Mouse (Mus musculus) myocyte (in vitro differentiated cells): ENCODE results near the gene Ccdc122. TPM values are rescaled to one million over a fixed set of nuclear protein-coding genes. Genes with fewer than 3 reads are reported as not detected.

Experiments used
- H3K27me3 ChIP-seq: one replicate; pipeline ENCODE4 v1.6.1; 2011; ENCODE audit not compliant: control insufficient read depth, insufficient read depth, insufficient read length
- H3K36me3 ChIP-seq: one replicate; pipeline ENCODE4 v1.6.1; 2011; ENCODE audit not compliant: control insufficient read depth, insufficient read depth
- H3K4me2 ChIP-seq: one replicate; pipeline ENCODE4 v1.6.1; 2011; ENCODE audit warnings: low read depth, control low read depth
- H3K4me3 ChIP-seq: one replicate; pipeline ENCODE4 v1.5.1; 2011; ENCODE audit warnings: mild to moderate bottlenecking, control low read depth, moderate library complexity
- H3K79me2 ChIP-seq: one replicate; pipeline ENCODE4 v1.6.1; 2011; ENCODE audit not compliant: control insufficient read depth, insufficient read depth
- H3ac ChIP-seq: one replicate; pipeline ENCODE4 v1.6.1; 2011; ENCODE audit not compliant: control insufficient read depth, insufficient read length
- CEBPB ChIP-seq: IDR thresholded peaks from 2 replicates; pipeline ENCODE4 v1.6.1; 2011; ENCODE audit warnings: mild to moderate bottlenecking, moderate library complexity; ENCODE audit not compliant: poor library complexity, insufficient read depth, severe bottlenecking
- E2F4 ChIP-seq: IDR thresholded peaks from one replicate; pipeline ENCODE4 v1.6.1; 2011; ENCODE audit warnings: mild to moderate bottlenecking, control low read depth, moderate library complexity; ENCODE audit not compliant: insufficient read depth
- MAX ChIP-seq: IDR thresholded peaks from one replicate; pipeline ENCODE4 v1.6.1; 2011; ENCODE audit warnings: low read depth, mild to moderate bottlenecking, control low read depth
- MYOD1 ChIP-seq, 3 experiments: IDR thresholded peaks; one replicate each; pipeline ENCODE4 v1.6.1; 2011; ENCODE audit warnings: control low read depth in 2 of 3, low read depth in 2 of 3, mild to moderate bottlenecking in 2 of 3, moderate library complexity in 1 of 3; ENCODE audit not compliant: insufficient read length in 2 of 3, control insufficient read depth in 1 of 3
- MYOG ChIP-seq, 3 experiments: IDR thresholded peaks; one replicate each; pipeline ENCODE4 v1.6.1; 2011; ENCODE audit warnings: control low read depth in 2 of 3, low read depth in 2 of 3, mild to moderate bottlenecking in 2 of 3; ENCODE audit not compliant: insufficient read length in 2 of 3, control insufficient read depth in 1 of 3, insufficient read depth in 1 of 3
- POLR2A ChIP-seq: IDR thresholded peaks from one replicate; pipeline ENCODE4 v1.6.1; 2011; ENCODE audit warnings: low read depth, mild to moderate bottlenecking, control low read depth, moderate library complexity; ENCODE audit not compliant: insufficient read length
- POLR2AphosphoS2 ChIP-seq: IDR thresholded peaks from one replicate; pipeline ENCODE4 v1.6.1; 2011; ENCODE audit warnings: low read depth, control low read depth; ENCODE audit not compliant: insufficient read length
- REST ChIP-seq: IDR thresholded peaks from one replicate; pipeline ENCODE4 v1.6.1; 2011; ENCODE audit warnings: mild to moderate bottlenecking, control low read depth, moderate library complexity; ENCODE audit not compliant: insufficient read depth, insufficient read length
- SRF ChIP-seq: IDR thresholded peaks from one replicate; pipeline ENCODE4 v1.6.1; 2011; ENCODE audit warnings: low read depth; ENCODE audit not compliant: control insufficient read depth, insufficient read length
- TCF12 ChIP-seq: IDR thresholded peaks from one replicate; pipeline ENCODE4 v1.6.1; 2011; ENCODE audit warnings: mild to moderate bottlenecking, control low read depth; ENCODE audit not compliant: poor library complexity, insufficient read depth, severe bottlenecking
- TCF3 ChIP-seq: IDR thresholded peaks from one replicate; pipeline ENCODE4 v1.6.1; 2011; ENCODE audit warnings: low read depth, control low read depth; ENCODE audit not compliant: insufficient read length
- USF1 ChIP-seq: IDR thresholded peaks from one replicate; pipeline ENCODE4 v1.6.1; 2011; ENCODE audit warnings: low read depth, mild to moderate bottlenecking, control low read depth, moderate library complexity
- polyA plus RNA-seq: library from polyadenylated mRNA; unstranded; fragments of >200 nt; fragmentation: generic; extraction: Trizol; gene quantifications from one replicate; pipeline ENCODE4 v1.2.1, GENCODE M21; 2012; ENCODE audit warnings: missing spikeins

Gene Ccdc122
- polyA plus RNA-seq, 1 experiment: 4.1 TPM

DNA sequence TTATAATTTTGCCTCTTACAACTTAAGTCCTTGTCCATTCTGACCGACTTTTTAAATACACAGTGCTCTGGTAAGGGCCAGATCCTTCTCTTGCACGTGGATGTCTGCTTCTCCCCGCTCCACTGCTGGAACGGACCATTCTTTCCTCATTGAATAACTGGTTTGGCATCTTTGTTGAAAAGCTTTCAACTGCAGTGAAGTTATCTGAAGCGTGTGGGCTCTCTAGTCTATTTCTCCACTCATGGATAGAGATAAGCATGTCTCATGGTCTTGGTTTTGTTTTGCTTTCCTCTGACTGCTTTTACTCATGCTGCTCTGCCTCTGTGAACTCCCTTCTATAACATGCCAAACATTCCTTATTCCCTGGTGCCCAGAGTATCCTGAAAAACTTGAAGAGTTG, 4.1 kb upstream of the Ccdc122 start:
- H3K4me2 ChIP-seq: no peak overlapping the region
- peaks cover 17% of the 10 kb centered on the region for H3K36me3 ChIP-seq
- H3K27me3 ChIP-seq: no peaks in the 10 kb centered on the region
- no peak for TF ChIP-seq REST
- TF ChIP-seq TCF12: no peak
- TF ChIP-seq MYOD1 (IDR thresholded peaks at IDR 0.05; ENCODE audit: control insufficient read depth in 1 of 3, insufficient read length in 2 of 3, low read depth in 2 of 3): no peak
- TF ChIP-seq MAX: no peak
- no peak for TF ChIP-seq CEBPB
- no peak for TF ChIP-seq POLR2A
- no peak for TF ChIP-seq SRF
- no peak for TF ChIP-seq TCF3
- no peak for TF ChIP-seq POLR2AphosphoS2
- no peak for TF ChIP-seq USF1
- no peak for TF ChIP-seq E2F4
- no peak for TF ChIP-seq MYOG (IDR thresholded peaks at IDR 0.05; ENCODE audit: control insufficient read depth in 1 of 3, insufficient read depth in 1 of 3, insufficient read length in 2 of 3, low read depth in 2 of 3)
- no peaks in the 10 kb centered on the region for H3K79me2 ChIP-seq
- H3ac ChIP-seq: no peak overlapping the region
- H3K4me3 ChIP-seq: no peak overlapping the region

DNA sequence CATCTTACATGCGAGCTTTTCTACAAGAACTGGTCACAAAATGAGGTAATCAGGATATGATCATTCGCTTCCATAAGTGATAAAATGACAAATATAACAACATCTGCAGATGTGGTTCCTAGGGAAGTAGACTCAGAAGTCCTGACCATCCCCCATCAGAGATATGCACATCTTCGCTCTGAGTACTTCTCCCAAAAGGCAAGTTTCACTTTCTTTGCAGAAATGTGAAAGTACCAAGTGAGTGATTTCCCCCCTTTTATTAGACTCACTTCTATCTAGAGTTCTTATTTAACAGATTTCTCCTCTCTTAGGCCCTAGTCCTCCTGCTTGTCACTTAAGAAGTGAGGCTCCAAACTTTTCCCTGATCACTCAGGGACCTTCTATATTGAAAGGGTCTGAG, 3.2 kb upstream of the Ccdc122 start:
- Histone ChIP-seq H3K79me2 (no peaks in the 10 kb centered on the region), H3K27me3 (no peaks in the 10 kb centered on the region), H3K36me3 (peaks cover 17% of the 10 kb centered on the region), H3ac (no peak overlapping the region), H3K4me2 (no peak overlapping the region), H3K4me3 (no peak overlapping the region)
- no peak for TF ChIP-seq CEBPB
- no peak for TF ChIP-seq E2F4
- TF ChIP-seq USF1: no peak
- no peak for TF ChIP-seq POLR2AphosphoS2
- TF ChIP-seq MAX: no peak
- TF ChIP-seq TCF3: no peak
- no peak for TF ChIP-seq TCF12
- no peak for TF ChIP-seq POLR2A
- TF ChIP-seq REST: no peak
- TF ChIP-seq MYOG (IDR thresholded peaks at IDR 0.05; ENCODE audit: control insufficient read depth in 1 of 3, insufficient read depth in 1 of 3, insufficient read length in 2 of 3, low read depth in 2 of 3): no peak

DNA sequence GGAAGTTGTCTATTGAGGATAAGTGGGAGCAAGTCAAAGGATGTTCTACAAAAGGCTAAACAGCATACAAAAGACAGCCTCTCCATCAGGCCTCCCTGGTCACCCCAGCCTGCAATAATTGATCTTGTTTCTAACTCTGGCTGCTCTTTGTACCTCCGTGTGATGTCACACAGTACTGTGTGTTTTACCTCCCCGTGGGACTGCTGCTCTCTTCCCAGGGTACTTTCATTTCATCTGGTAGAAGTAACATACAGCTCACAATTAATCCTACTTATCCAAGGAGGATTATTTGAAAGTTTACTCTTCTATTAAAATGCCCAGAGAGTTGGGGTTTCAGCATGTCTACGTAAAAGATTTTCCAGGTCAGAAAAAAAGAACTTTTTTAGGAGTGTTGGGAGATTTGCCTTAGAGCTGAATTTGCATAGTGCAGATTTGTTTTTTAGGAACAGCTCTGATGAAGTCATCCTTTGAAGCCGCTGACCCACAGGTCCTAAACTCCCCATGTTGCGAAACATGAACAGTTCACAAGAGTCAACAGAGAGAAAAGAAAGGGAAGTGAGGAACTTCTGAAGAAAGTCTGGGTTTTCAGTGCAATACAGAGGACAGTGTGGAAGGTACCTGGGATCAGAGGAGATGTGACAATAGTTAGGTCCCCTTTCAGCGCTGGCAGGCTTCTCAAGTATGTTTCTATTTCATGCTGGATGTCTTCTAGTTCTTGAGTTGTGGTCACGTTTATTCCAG, 2.2 kb upstream of the Ccdc122 start:
- peaks cover 15% of the 10 kb centered on the region for H3K36me3 ChIP-seq

DNA sequence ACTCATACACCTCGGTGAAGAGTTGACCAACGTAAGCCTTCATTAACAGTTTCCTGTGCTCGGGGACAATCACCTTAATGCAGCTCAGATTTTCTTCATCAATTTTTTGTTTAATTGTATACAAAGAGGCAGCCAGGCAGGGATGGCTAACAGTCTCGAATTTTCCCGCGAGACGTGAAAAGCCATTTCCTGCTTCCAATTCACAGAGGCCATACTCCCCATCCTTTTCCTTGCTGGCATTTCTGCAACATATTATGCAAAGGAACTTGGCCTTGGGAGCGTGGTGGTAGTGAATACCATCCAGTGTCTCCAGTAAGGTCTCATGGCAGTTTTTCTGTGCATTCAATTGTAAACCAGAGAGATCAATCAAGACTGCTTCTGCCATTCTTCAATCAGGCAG, 1.6 kb upstream of the Ccdc122 start:
- TF ChIP-seq POLR2AphosphoS2 (no peak), TCF3 (no peak), MYOG (IDR thresholded peaks at IDR 0.05; ENCODE audit: control insufficient read depth in 1 of 3, insufficient read depth in 1 of 3, insufficient read length in 2 of 3, low read depth in 2 of 3) (no peak), MYOD1 (IDR thresholded peaks at IDR 0.05; ENCODE audit: control insufficient read depth in 1 of 3, insufficient read length in 2 of 3, low read depth in 2 of 3) (no peak), POLR2A (no peak), SRF (no peak), REST (no peak), TCF12 (no peak), CEBPB (no peak), E2F4 (no peak), USF1 (no peak)
- Histone ChIP-seq H3K4me3 (no peak overlapping the region), H3K4me2 (no peak overlapping the region), H3ac (no peak overlapping the region), H3K79me2 (no peaks in the 10 kb centered on the region), H3K36me3 (peaks cover 12% of the 10 kb centered on the region), H3K27me3 (no peaks in the 10 kb centered on the region)

More for the DNA sequence above, 2.2 kb upstream of the Ccdc122 start:
- H3ac ChIP-seq: no peak overlapping the region
- no peak overlapping the region for H3K4me3 ChIP-seq
- H3K4me2 ChIP-seq: peak overlapping the region; percentile 7
- TF ChIP-seq POLR2AphosphoS2 (no peak), CEBPB (peak; percentile 66), MAX (no peak)
- H3K79me2 ChIP-seq: no peaks in the 10 kb centered on the region
- H3K27me3 ChIP-seq: no peaks in the 10 kb centered on the region

DNA sequence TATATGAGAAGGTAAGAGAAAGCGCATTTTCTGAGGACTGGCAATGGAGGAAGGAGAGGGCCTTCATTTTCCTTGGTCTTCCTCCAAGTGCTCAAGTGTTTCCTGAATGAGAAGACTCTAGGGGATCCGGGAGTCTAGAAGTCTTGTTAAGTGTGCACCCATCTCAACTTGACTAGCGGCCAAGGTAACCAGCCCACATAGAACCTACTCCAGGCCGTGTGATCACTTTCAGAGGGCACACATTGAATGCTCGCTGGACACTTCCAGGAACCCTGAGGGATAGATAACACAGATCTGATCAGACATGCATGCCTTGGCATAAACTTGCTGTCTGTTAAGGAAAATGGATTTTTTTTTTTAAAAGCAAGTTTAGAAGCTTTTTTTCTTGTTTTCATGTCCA, 758 bp downstream of the Ccdc122 start:
- Histone ChIP-seq H3ac (peak overlapping the region; percentile 98), H3K36me3 (no peaks in the 10 kb centered on the region), H3K4me2 (peak overlapping the region; percentile 74), H3K4me3 (peak overlapping the region; percentile 36), H3K79me2 (no peaks in the 10 kb centered on the region), H3K27me3 (no peaks in the 10 kb centered on the region)
- TF ChIP-seq MYOG (IDR thresholded peaks at IDR 0.05; ENCODE audit: control insufficient read depth in 1 of 3, insufficient read depth in 1 of 3, insufficient read length in 2 of 3, low read depth in 2 of 3) (no peak), MAX (no peak), MYOD1 (IDR thresholded peaks at IDR 0.05; ENCODE audit: control insufficient read depth in 1 of 3, insufficient read length in 2 of 3, low read depth in 2 of 3) (no peak), POLR2AphosphoS2 (no peak), REST (no peak)
